Mouse (Mus musculus) lung, postnatal 0 days (tissue): ENCODE measurements around the gene Syt11. TPM values are rescaled to one million over a fixed set of nuclear protein-coding genes. Genes with fewer than 3 reads are reported as not detected.
"Not testable (repeated sequence)": the region's sequence is repeated elsewhere in the genome, so short reads cannot be mapped to it uniquely, and the experiment has no call there.

Source experiments
- ATAC-seq: fragments of 200-750 bp; cut with Nextera tagmentation; 2 replicates; pipeline ENCODE4 v1.8.0; 2017; ENCODE audit warnings: moderate library complexity
- DNase-seq: peaks from one replicate; pipeline ENCODE4 v3.0.0-alpha.2; 2016; ENCODE audit warnings: low spot score
- H3K27ac ChIP-seq: fragments of 300-500 bp; sonication (generic); 2 replicates; pipeline ENCODE4 v1.5.1; 2014; ENCODE audit warnings: antibody characterized with exemption, mild to moderate bottlenecking, low read length, mixed read lengths
- H3K27me3 ChIP-seq: fragments of 300-500 bp; sonication (generic); replicated peaks from 2 replicates; pipeline ENCODE4 v1.6.1; 2014; ENCODE audit warnings: low read length, mixed read lengths; ENCODE audit not compliant: insufficient read depth
- H3K36me3 ChIP-seq: fragments of 300-500 bp; sonication (generic); 2 replicates; pipeline ENCODE4 v1.6.1; 2014; ENCODE audit warnings: low read length, mixed read lengths; ENCODE audit not compliant: insufficient read depth
- H3K4me1 ChIP-seq: fragments of 300-500 bp; sonication (generic); 2 replicates; pipeline ENCODE4 v1.6.1; 2014; ENCODE audit warnings: antibody characterized with exemption, low read depth, low read length, mixed read lengths; ENCODE audit not compliant: insufficient read depth
- H3K4me2 ChIP-seq: fragments of 300-500 bp; sonication (generic); replicated peaks from 2 replicates; pipeline ENCODE4 v1.6.1; 2014; ENCODE audit warnings: low read depth, mild to moderate bottlenecking, low read length, moderate library complexity, mixed read lengths
- H3K4me3 ChIP-seq: fragments of 300-500 bp; sonication (generic); 2 replicates; pipeline ENCODE4 v1.5.1; 2014; ENCODE audit warnings: low read depth, low read length
- H3K9ac ChIP-seq: fragments of 300-500 bp; sonication (generic); replicated peaks from 2 replicates; pipeline ENCODE4 v1.6.1; 2014; ENCODE audit warnings: low read depth, mild to moderate bottlenecking
- H3K9me3 ChIP-seq: fragments of 300-500 bp; sonication (generic); 2 replicates; pipeline ENCODE4 v1.6.1; 2016; ENCODE audit warnings: low read length, mixed read lengths
- CTCF ChIP-seq: IDR thresholded peaks from 2 replicates; pipeline ENCODE4 v1.5.1; 2016; ENCODE audit warnings: antibody characterized with exemption, mild to moderate bottlenecking
- EP300 ChIP-seq: IDR thresholded peaks from 2 replicates; pipeline ENCODE4 v1.6.1; 2016; ENCODE audit warnings: antibody characterized with exemption, mild to moderate bottlenecking, control low read depth
- WGBS: fragments of 180-500 bp; shearing (Covaris S2); extraction: QIAGEN DNeasy Blood & Tissue Kit; methylation state at CpG from one replicate; pipeline ENCODE4 v1.1.7; 2014; 5-methylcytosine and 5-hydroxymethylcytosine counted together
- polyA plus RNA-seq: library from polyadenylated mRNA; unstranded; fragments of >200 nt; fragmentation: Nextera tagmentation; extraction: Ambion mirVana; gene quantifications from 2 replicates; pipeline ENCODE4 v1.2.1, GENCODE M21; 2015

Syt11 gene
- polyA plus RNA-seq, 1 experiment from 2014 or later = 4.9 TPM

DNA sequence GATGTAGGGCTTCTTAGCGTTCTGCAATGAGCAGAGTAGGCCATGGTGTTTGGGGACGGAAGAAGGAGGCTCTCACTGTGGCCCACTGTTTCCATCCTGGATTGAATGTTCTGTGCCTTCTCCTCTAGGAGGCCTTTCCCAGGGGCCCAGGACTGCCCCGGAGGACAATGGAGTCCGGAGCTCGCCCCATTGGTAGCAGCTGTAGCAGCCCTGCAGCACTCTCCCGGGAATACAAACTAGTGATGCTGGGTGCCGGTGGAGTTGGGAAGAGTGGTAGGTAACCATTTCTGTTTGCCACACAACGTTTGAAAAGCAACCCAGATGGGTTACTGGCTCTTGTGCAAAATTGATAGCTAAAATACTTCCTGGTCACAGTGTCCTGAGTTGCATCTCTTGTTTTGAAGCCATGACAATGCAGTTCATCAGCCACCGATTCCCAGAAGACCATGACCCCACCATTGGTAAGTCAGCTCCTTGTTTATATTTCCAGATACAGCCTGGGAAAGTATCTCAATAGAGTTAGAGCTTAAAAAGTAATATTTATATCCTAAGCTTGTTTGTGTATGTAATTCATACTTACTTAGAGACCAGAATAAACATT is 57.7 kb downstream of the Syt11 start:
- DNase-seq = peak; percentile 59
- TF ChIP-seq CTCF = peak; percentile 30
- no peak for TF ChIP-seq EP300

DNA sequence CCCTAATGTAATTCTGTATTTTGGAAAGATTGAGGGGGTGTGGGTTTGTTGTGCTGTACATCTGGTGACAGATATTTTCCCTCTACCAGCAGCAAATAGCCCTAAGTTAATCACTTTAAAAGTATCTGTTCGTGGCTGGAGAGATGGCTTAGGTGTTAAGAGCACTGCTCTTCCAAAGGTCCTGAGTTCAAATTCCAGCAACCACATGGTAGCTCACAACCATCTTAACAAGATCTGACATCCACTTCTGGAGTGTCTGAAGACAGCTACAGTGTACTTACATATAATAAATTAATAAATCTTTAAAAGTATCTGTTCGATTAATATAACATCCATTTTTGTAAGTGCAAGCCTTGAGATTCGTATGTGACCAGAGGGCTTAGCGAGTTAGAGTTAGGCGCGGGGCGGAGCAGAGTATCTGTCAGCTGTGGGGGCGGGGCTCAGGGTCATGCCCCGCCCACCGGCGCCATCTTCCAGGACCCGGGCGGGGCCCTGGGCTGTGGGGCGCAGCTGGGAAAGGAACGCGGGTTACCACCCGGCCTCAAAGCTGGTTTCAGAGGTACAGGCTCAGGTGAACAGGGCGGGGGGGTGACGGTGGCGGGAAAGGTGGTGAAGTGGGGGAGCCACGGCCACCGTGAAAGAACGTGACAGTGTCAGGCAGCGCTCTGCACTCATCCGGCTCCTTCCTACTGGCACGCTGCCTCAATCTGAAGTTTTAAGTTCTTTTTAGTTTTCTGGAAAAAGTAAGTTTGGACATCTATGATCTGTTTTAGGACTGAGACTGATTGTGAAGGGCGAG is 58.4 kb downstream of the Syt11 start, which contains the start of gene Rit1:
Gene Rit1, plus strand, starts transcription at position 440 of the 799 bp plus-strand sequence.
- H3K4me1 ChIP-seq = peaks cover 16% of the 10 kb centered on the region; the same call in 1 of the 2 replicates
- H3K27me3 ChIP-seq = no peaks in the 10 kb centered on the region
- H3K27ac ChIP-seq = peak within 1 kb of the TSS; percentile 82
- ATAC-seq (peak; percentile 92), DNase-seq (peak; percentile 95)
- peak within 1 kb of the TSS; percentile 84 for H3K4me2 ChIP-seq
- peak within 1 kb of the TSS; percentile 76 for H3K9ac ChIP-seq
- TF ChIP-seq CTCF (no peak), EP300 (no peak)
- under 1% methylated on average over 27 of the region's 27 CpGs for WGBS
- H3K4me3 ChIP-seq = peak within 1 kb of the TSS; percentile 83
- peaks cover 16% of the 10 kb centered on the region; the same call in 1 of the 2 replicates for H3K36me3 ChIP-seq
- no peaks in the 10 kb centered on the region for H3K9me3 ChIP-seq

More for the DNA sequence above, 57.7 kb downstream of the Syt11 start:
- WGBS = under 1% methylated on average over 9 of the region's 9 CpGs
- H3K4me3 ChIP-seq = peak overlapping the region; percentile 83
- H3K9ac ChIP-seq = peak overlapping the region; percentile 76
- H3K4me2 ChIP-seq = peak overlapping the region; percentile 84
- peaks cover 16% of the 10 kb centered on the region; the same call in 1 of the 2 replicates for H3K4me1 ChIP-seq
- no peaks in the 10 kb centered on the region for H3K9me3 ChIP-seq
- no peaks in the 10 kb centered on the region for H3K27me3 ChIP-seq
- peak overlapping the region; percentile 82 for H3K27ac ChIP-seq
- H3K36me3 ChIP-seq = peaks cover 9% of the 10 kb centered on the region; the same call in 1 of the 2 replicates
- ATAC-seq = peak; percentile 46

GRCm38 (mm10) chr3:88715716-88716115 is 59.2 kb downstream of the Syt11 start:
- H3K9ac ChIP-seq, H3K27ac ChIP-seq, ATAC-seq, DNase-seq, H3K4me3 ChIP-seq, H3K9me3 ChIP-seq, H3K4me2 ChIP-seq, H3K27me3 ChIP-seq: not testable (repeated sequence)
- 86% methylated on average over 5 of the region's 5 CpGs for WGBS
- peaks cover 16% of the 10 kb centered on the region; the same call in 1 of the 2 replicates for H3K4me1 ChIP-seq
- peaks cover 19% of the 10 kb centered on the region; the same call in 1 of the 2 replicates for H3K36me3 ChIP-seq

DNA sequence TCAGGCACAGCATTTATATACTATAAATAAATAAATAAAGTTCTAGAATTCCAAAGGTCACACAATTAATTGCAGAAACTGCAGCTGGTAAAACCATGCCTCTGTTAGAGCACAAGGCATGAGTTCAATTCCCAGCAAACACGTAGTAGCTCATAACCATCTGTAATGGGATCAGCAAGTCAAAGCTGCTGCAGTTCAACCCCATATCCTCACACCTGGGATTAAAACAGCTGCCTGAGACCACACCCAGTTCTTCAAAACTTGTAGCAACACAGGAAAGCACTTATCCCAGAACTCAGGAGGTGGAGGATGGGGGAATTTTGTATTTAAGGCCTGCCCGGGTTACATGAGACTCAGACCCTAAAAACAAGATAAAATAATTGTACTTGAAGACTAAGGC is 60.2 kb downstream of the Syt11 start:
- Histone ChIP-seq H3K9ac (no peak overlapping the region), H3K4me3 (no peak overlapping the region), H3K4me1 (peaks cover 15% of the 10 kb centered on the region; the same call in 1 of the 2 replicates), H3K27ac (no peak overlapping the region), H3K9me3 (no peaks in the 10 kb centered on the region), H3K36me3 (peaks cover 29% of the 10 kb centered on the region), H3K27me3 (no peaks in the 10 kb centered on the region), H3K4me2 (no peak overlapping the region)
- whole genome bisulfite sequencing = 50% methylated on average over 2 of the region's 2 CpGs
- TF ChIP-seq CTCF (no peak), EP300 (no peak)
- DNase-seq (no peak), ATAC-seq (no peak)

GRCm38 (mm10) chr3:88713709-88714108 is 61.3 kb downstream of the Syt11 start:
- Histone ChIP-seq H3K27ac (no peak overlapping the region), H3K9me3 (no peaks in the 10 kb centered on the region), H3K4me3 (no peak overlapping the region), H3K4me2 (no peak overlapping the region), H3K4me1 (peaks cover 8% of the 10 kb centered on the region; the same call in 1 of the 2 replicates), H3K36me3 (peaks cover 39% of the 10 kb centered on the region), H3K9ac (no peak overlapping the region), H3K27me3 (no peaks in the 10 kb centered on the region)
- WGBS = 90% methylated on average over 4 of the region's 4 CpGs
- TF ChIP-seq CTCF (no peak), EP300 (no peak)
- no peak for ATAC-seq
- no peak for DNase-seq

DNA sequence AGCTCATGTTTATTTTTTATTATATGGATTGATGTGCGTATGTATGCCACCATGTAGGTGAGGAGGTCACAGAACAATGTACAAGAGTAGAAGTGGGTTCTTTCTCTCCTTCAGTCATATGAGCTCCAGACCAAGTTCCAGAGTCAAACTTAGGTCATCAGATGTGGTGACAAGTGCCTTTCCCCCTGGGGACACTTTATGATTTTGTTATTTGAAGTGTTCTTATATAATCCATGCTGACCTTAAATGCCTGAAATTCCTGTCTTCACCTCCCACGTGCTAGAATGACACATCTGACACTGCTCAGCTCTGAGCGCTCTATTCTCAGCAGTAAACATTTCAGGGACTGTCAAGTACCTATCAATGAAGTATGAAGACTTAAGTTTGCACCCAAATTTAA is 73.7 kb downstream of the Syt11 start:
- DNase-seq (no peak), ATAC-seq (no peak)
- TF ChIP-seq CTCF = no peak
- no peak for TF ChIP-seq EP300
- WGBS = 47% methylated on average over 3 of the region's 3 CpGs
- H3K4me1 ChIP-seq = no peaks in the 10 kb centered on the region
- peaks cover 57% of the 10 kb centered on the region; the same call in 1 of the 2 replicates for H3K36me3 ChIP-seq
- no peak overlapping the region for H3K4me2 ChIP-seq
- H3K27me3 ChIP-seq = no peaks in the 10 kb centered on the region
- no peaks in the 10 kb centered on the region for H3K9me3 ChIP-seq
- H3K27ac ChIP-seq = no peak overlapping the region
- H3K9ac ChIP-seq = no peak overlapping the region
- H3K4me3 ChIP-seq = no peak overlapping the region
